Mouse (Mus musculus): ENCODE measurements at regions not wholly inside any gene's neighbourhood (a gene's known extent, or its start where the extent isn't known, plus 50 kb on each side); places are given as distances from the start of the nearest gene placed in this dataset.
"Not testable (repeated sequence)": the region's sequence is repeated elsewhere in the genome, so short reads cannot be mapped to it uniquely, and the experiment has no call there.

GRCm38 (mm10) chr2:147307488-147308386, 54.0 kb upstream of the Pax1 start:
- peak; percentile 90 for DNase-seq (ENCODE audit: low spot score)

- DNase-seq (ENCODE audit: low spot score) = no peak
These were observed 55.0 kb upstream of the Pax1 start for GRCm38 (mm10) chr2:147306728-147307127.

- peak; percentile 80 for DNase-seq (ENCODE audit: low spot score)
These were observed 56.5 kb upstream of the Pax1 start for GRCm38 (mm10) chr2:147305262-147305661.

GRCm38 (mm10) chr2:147300503-147300902, 61.2 kb upstream of the Pax1 start:
- DNase-seq (ENCODE audit: low spot score) = no peak

- DNase-seq (ENCODE audit: low spot score) = no peak
These were observed 62.4 kb upstream of the Pax1 start for GRCm38 (mm10) chr2:147299359-147299758.

- DNase-seq (ENCODE audit: low spot score) = no peak
These were observed 63.2 kb upstream of the Pax1 start for GRCm38 (mm10) chr2:147298499-147298896.

GRCm38 (mm10) chr2:147297876-147298498, 63.7 kb upstream of the Pax1 start:
- DNase-seq (ENCODE audit: low spot score) = no peak

- not testable (repeated sequence) for DNase-seq (ENCODE audit: low spot score)
These were observed 66.8 kb upstream of the Pax1 start for GRCm38 (mm10) chr2:147294926-147295325.

GRCm38 (mm10) chr2:147293294-147293688, 68.4 kb upstream of the Pax1 start:
- no peak for DNase-seq (ENCODE audit: low spot score)

- DNase-seq (ENCODE audit: low spot score) = no peak
These were observed 69.1 kb upstream of the Pax1 start for GRCm38 (mm10) chr2:147292387-147293293.

GRCm38 (mm10) chr2:147283390-147283789, 78.3 kb upstream of the Pax1 start:
- no peak for DNase-seq (ENCODE audit: low spot score)

- no peak for DNase-seq (ENCODE audit: low spot score)
These were observed 83.6 kb upstream of the Nkx2-2 start for GRCm38 (mm10) chr2:147277636-147278035.

- DNase-seq (ENCODE audit: low spot score) = no peak
These were observed 75.1 kb upstream of the Nkx2-2 start for GRCm38 (mm10) chr2:147269171-147269570.

- DNase-seq (ENCODE audit: low spot score) = no peak
These were observed 73.9 kb upstream of the Nkx2-2 start for GRCm38 (mm10) chr2:147267901-147268300.

- no peak for DNase-seq (ENCODE audit: low spot score)
These were observed 73.2 kb upstream of the Nkx2-2 start for GRCm38 (mm10) chr2:147267257-147267656.

GRCm38 (mm10) chr2:147256696-147257095, 62.7 kb upstream of the Nkx2-2 start:
- peak; percentile 90 for DNase-seq (ENCODE audit: low spot score)

- DNase-seq (ENCODE audit: low spot score) = no peak
These were observed 60.9 kb upstream of the Nkx2-2 start for GRCm38 (mm10) chr2:147254944-147255343.

GRCm38 (mm10) chr2:147254137-147254536, 60.1 kb upstream of the Nkx2-2 start:
- no peak for DNase-seq (ENCODE audit: low spot score)

- no peak for DNase-seq (ENCODE audit: low spot score)
These were observed 54.0 kb upstream of the Nkx2-2 start for GRCm38 (mm10) chr2:147247981-147248514.

GRCm38 (mm10) chr2:147247238-147247637, 53.2 kb upstream of the Nkx2-2 start:
- no peak for DNase-seq (ENCODE audit: low spot score)

- no peak for DNase-seq (ENCODE audit: low spot score)
These were observed 50.4 kb upstream of the Nkx2-2 start for GRCm38 (mm10) chr2:147244406-147244805.

Measured in embryo, embryonic 10.5 days (tissue).